Mouse (Mus musculus) frontal cortex, adult 2 months (tissue): ENCODE results near the gene Adamts6. TPM values are rescaled to one million over a fixed set of nuclear protein-coding genes. Genes with fewer than 3 reads are reported as not detected.

Experiments used
- polyA plus RNA-seq: library from polyadenylated mRNA; depleted of rRNA; stranded (reverse); fragments of >200 nt; gene quantifications from 2 replicates; pipeline ENCODE4 v1.2.3, GENCODE M21; 2012; rRNA removed

Gene Adamts6
- polyA plus RNA-seq, 1 experiment = 4.2 TPM

Other genes starting within 250 kb of the Adamts6 start
- gene Nln, start 178.2 kb upstream of the Adamts6 start, polyA plus RNA-seq = 14.6 and 19.0 TPM in 2 replicates
- 67.1 and 69.9 TPM in 2 replicates for gene Sgtb, start 178.1 kb upstream of the Adamts6 start, polyA plus RNA-seq
- 26.2 and 29.9 TPM in 2 replicates for gene Trappc13, start 109.4 kb upstream of the Adamts6 start, polyA plus RNA-seq
- 32.1 and 37.8 TPM in 2 replicates for gene Trim23, start 109.0 kb upstream of the Adamts6 start, polyA plus RNA-seq
- gene Cenpk, start 59.2 kb upstream of the Adamts6 start, polyA plus RNA-seq = 1.5 and 2.1 TPM in 2 replicates
- gene Ppwd1, start 59.0 kb upstream of the Adamts6 start, polyA plus RNA-seq = 8.5 and 9.8 TPM in 2 replicates